19 mouse cellular contexts compared by ENCODE assay signal in the genomic region with DNA sequence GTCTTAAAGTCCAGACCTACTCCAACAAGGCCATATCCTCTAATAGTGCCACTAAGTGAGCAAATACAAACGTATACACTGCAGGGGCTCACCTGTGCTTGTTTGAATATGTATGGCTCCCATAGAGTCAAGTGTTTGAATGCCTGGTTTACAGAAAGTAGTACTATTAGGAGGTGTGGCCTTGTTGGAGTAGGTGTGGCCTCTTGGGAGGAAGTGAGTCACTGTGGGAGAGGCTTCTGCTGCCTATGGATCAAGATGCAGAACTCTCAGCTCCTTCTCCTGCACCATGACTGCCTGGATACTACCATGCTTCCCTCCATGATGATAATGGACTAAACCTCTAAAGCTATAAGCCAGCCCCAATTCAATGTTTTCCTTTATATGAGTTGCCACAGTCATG. TPM values are rescaled to one million over a fixed set of nuclear protein-coding genes. Genes with fewer than 3 reads are reported as not detected.
"Had no signal": no experiment of that assay in that cellular context is flagged by ENCODE, and none has a peak within 500 bp of the region (broad histone marks: within the 10 kb centered on the region; RNA-seq: fewer than 3 reads in every experiment).

No protein-coding gene starts in this region.

- H3K36me3 ChIP-seq: intestine, embryonic 15.5 days; kidney, embryonic 15.5 days; limb, embryonic 15.5 days; midbrain, embryonic 12.5 days; neural tube, embryonic 13.5 days; stomach, embryonic 15.5 days had no signal

- DNase-seq: kidney, adult 18-20 months; kidney, postnatal 14 days; lung, adult 18-20 months; lung, postnatal 4 days; retina, postnatal 1 day; right cerebral cortex, postnatal 4 days; spleen, adult 18-20 months; thymus, postnatal 14 days had no signal

- H3K4me1 ChIP-seq: limb, embryonic 15.5 days; midbrain, embryonic 12.5 days; neural tube, embryonic 13.5 days had no signal

- ATAC-seq: intestine, embryonic 15.5 days; midbrain, embryonic 16.5 days had no signal

- H3K9ac ChIP-seq: intestine, embryonic 15.5 days; kidney, embryonic 15.5 days; limb, embryonic 15.5 days; liver, embryonic 14.5 days; midbrain, embryonic 12.5 days; neural tube, embryonic 13.5 days; stomach, embryonic 15.5 days had no signal

- H3K9me3 ChIP-seq: intestine, embryonic 15.5 days; kidney, embryonic 15.5 days; limb, embryonic 15.5 days; midbrain, embryonic 12.5 days; neural tube, embryonic 13.5 days; stomach, embryonic 15.5 days had no signal

- H3K4me2 ChIP-seq: intestine, embryonic 15.5 days; kidney, embryonic 15.5 days; limb, embryonic 15.5 days; midbrain, embryonic 12.5 days; neural tube, embryonic 13.5 days; stomach, embryonic 15.5 days had no signal

- H3K4me3 ChIP-seq: intestine, embryonic 15.5 days; kidney, embryonic 15.5 days; left cerebral cortex, adult 2 months; limb, embryonic 15.5 days; midbrain, embryonic 12.5 days; neural tube, embryonic 13.5 days; stomach, embryonic 15.5 days had no signal

- H3K27me3 ChIP-seq: intestine, embryonic 15.5 days; kidney, embryonic 15.5 days; limb, embryonic 15.5 days; midbrain, embryonic 12.5 days; neural tube, embryonic 13.5 days; stomach, embryonic 15.5 days had no signal

- H3K27ac ChIP-seq: intestine, embryonic 15.5 days; kidney, embryonic 15.5 days; left cerebral cortex, adult 2 months; limb, embryonic 15.5 days; liver, embryonic 14.5 days; midbrain, embryonic 12.5 days; neural tube, embryonic 13.5 days; stomach, embryonic 15.5 days had no signal

RNA-seq across cellular contexts. Expression of a gene that starts 54.3 kb away (rescaled TPM):
- total RNA-seq: megakaryocyte-erythroid progenitor cell, adult 5-6 weeks had no signal
- polyA plus RNA-seq: limb, embryonic 11.5 days; midbrain, embryonic 12.5 days; midbrain, embryonic 16.5 days; neural tube, embryonic 13.5 days had no signal
